Mouse (Mus musculus) embryonic facial prominence, embryonic 14.5 days (tissue): ENCODE measurements around the gene Ttc3. TPM values are rescaled to one million over a fixed set of nuclear protein-coding genes. Genes with fewer than 3 reads are reported as not detected.
"Not testable (repeated sequence)": the region's sequence is repeated elsewhere in the genome, so short reads cannot be mapped to it uniquely, and the experiment has no call there.

Source experiments
- ATAC-seq: fragments of 200-750 bp; cut with Nextera tagmentation; 2 replicates; pipeline ENCODE4 v1.8.0; 2017; ENCODE audit warnings: low read depth, moderate number of reproducible peaks, moderate TSS enrichment
- DNase-seq: peaks from one replicate; pipeline ENCODE4 v3.0.0-alpha.2; 2015; ENCODE audit warnings: low spot score
- H3K27ac ChIP-seq: fragments of 300-500 bp; sonication (generic); replicated peaks from 2 replicates; pipeline ENCODE4 v1.5.1; 2014; ENCODE audit warnings: low read depth, mild to moderate bottlenecking, low read length, moderate library complexity
- H3K27me3 ChIP-seq: fragments of 300-500 bp; sonication (generic); replicated peaks from 2 replicates; pipeline ENCODE4 v1.6.1; 2014; ENCODE audit warnings: low read length; ENCODE audit not compliant: control insufficient read depth, insufficient read depth
- H3K36me3 ChIP-seq: fragments of 300-500 bp; sonication (generic); 2 replicates; pipeline ENCODE4 v1.6.1; 2014; ENCODE audit warnings: low read length, mixed read lengths; ENCODE audit not compliant: control insufficient read depth, insufficient read depth
- H3K4me1 ChIP-seq: fragments of 300-500 bp; sonication (generic); 2 replicates; pipeline ENCODE4 v1.6.1; 2014; ENCODE audit warnings: antibody characterized with exemption, low read length; ENCODE audit not compliant: control insufficient read depth, insufficient read depth
- H3K4me2 ChIP-seq: fragments of 300-500 bp; sonication (generic); 2 replicates; pipeline ENCODE4 v1.6.1; 2014; ENCODE audit warnings: low read depth, mild to moderate bottlenecking, low read length, moderate library complexity, mixed read lengths
- H3K4me3 ChIP-seq: fragments of 300-500 bp; sonication (generic); 2 replicates; pipeline ENCODE4 v1.5.1; 2014; ENCODE audit warnings: low read depth, mild to moderate bottlenecking, low read length
- H3K9ac ChIP-seq: fragments of 300-500 bp; sonication (generic); 2 replicates; pipeline ENCODE4 v1.6.1; 2014; ENCODE audit warnings: low read depth, mild to moderate bottlenecking, low read length, moderate library complexity, mixed read lengths
- H3K9me3 ChIP-seq: fragments of 300-500 bp; sonication (generic); 2 replicates; pipeline ENCODE4 v1.6.1; 2016; ENCODE audit warnings: low read length; ENCODE audit not compliant: control insufficient read depth
- WGBS: fragments of 180-500 bp; shearing (Covaris S2); extraction: QIAGEN DNeasy Blood & Tissue Kit; methylation state at CpG from one replicate; pipeline ENCODE4 v1.1.7; 2014; 5-methylcytosine and 5-hydroxymethylcytosine counted together
- polyA plus RNA-seq: library from polyadenylated mRNA; unstranded; fragments of >200 nt; fragmentation: Nextera tagmentation; extraction: Ambion mirVana; gene quantifications from 2 replicates; pipeline ENCODE4 v1.2.1, GENCODE M21; 2014

The Ttc3 gene
- polyA plus RNA-seq, 1 experiment from 2014 or later, result 270 TPM

DNA sequence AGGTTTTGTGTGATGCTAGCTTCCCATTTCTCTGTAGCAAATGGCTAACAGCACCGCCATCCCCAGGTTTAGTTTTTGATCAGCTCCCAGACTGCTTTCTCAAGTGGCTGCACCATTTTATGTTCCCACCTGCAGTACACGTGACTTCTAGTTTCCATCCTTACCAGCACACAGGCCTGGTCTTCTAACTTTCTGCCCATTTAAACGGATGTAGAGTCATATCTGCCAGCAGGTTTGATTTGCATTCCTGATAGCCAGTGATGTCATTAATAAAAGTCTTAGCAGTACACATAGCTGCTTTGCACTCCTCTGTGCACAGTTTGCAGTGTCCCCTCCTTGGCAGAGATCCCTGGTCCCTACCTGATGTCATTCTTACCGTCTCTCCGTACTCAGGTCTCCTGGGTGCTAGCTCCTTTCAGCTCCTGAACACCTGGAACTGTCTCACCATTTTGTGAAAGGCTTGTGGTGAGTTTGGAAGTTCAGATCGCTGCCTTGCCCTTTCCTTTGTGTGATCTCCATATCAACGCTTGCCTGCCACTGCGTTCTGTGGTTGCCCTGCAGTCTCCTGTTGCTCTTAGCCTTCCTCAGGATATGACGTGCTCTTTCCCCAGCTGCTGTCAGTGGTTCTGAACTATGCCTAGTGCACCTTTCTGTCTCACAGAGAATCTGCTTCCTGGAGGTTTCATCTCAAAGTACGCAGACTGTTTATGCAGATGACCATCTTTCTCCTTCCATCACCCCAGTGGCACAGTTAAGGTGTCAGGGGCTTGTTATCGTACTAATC is 114.5 kb downstream of the Ttc3 start:
- H3K9ac ChIP-seq, result no peak overlapping the region
- WGBS, result 76% methylated on average over 11 of the region's 11 CpGs
- no peaks in the 10 kb centered on the region for H3K4me1 ChIP-seq
- H3K27me3 ChIP-seq, result no peaks in the 10 kb centered on the region
- ATAC-seq (no peak), DNase-seq (no peak)
- no peak overlapping the region for H3K4me3 ChIP-seq
- H3K4me2 ChIP-seq, result no peak overlapping the region
- no peak overlapping the region for H3K27ac ChIP-seq
- no peaks in the 10 kb centered on the region for H3K36me3 ChIP-seq
- H3K9me3 ChIP-seq, result no peaks in the 10 kb centered on the region

DNA sequence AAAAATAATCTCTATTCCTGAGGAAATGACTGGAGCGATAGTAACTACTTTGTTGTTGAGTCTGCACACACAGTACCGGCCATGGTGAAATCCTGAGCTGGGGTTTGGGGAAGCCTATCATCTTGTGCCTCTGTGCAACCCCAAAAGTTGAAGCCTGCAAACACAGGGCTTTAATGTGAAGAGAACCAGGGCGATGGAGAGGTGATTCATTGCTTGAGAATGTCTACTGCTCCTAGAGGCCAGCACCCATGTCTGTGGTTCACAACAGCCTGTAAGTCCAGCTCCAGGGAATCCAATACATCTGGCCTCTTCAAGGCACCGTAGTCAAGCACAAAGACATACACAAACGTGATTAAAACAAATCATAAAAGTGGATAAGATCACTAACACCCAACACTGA is 116.9 kb downstream of the Ttc3 start:
- H3K27ac ChIP-seq, result no peak overlapping the region
- ATAC-seq, result no peak
- H3K4me3 ChIP-seq, result no peak overlapping the region
- H3K4me1 ChIP-seq, result no peaks in the 10 kb centered on the region
- no peaks in the 10 kb centered on the region for H3K27me3 ChIP-seq
- no peaks in the 10 kb centered on the region for H3K9me3 ChIP-seq
- 79% methylated on average over 5 of the region's 5 CpGs for WGBS
- no peak for DNase-seq
- H3K36me3 ChIP-seq, result no peaks in the 10 kb centered on the region
- H3K4me2 ChIP-seq, result no peak overlapping the region
- H3K9ac ChIP-seq, result no peak overlapping the region

DNA sequence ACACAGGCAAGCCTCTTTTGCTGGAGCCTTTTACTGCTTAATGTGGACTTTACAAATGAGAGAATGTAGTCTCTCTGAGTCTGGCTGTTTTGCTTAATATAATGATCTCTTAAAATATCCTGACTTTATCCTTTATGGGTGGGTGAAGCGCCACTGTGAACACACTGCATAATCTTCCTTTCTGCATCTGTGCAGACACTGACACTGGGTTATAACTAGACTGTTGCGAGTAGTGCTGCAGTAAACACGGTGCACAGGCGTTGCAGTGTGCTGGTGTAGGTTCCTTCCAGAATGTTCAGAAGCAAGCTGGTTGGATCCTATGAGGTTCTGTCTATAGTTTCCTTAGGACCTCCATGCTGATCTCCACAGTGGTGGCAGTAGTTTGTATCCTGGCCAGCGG is 118.9 kb downstream of the Ttc3 start:
- no peak overlapping the region for H3K27ac ChIP-seq
- 87% methylated on average over 5 of the region's 5 CpGs for WGBS

DNA sequence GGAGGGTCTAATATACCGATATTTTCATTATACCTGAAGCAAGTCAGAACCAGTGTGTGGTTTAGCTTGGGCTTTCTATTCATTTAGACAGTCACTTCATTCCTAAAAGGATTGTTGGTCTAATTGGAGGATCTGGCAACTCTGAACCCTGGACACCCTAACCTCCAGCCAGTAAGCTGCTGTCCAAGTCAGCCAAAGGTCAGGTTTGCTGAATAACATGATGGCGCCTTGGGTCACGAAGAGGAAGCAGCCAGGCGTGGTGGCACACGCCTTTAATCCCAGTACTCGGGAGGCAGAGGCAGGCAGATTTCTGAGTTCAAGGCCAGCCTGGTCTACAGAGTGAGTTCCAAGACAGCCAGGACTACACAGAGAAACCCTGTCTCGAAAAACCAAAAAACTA is 126.8 kb downstream of the Ttc3 start:
- H3K9ac ChIP-seq, H3K4me2 ChIP-seq, ATAC-seq, H3K27ac ChIP-seq, DNase-seq, H3K4me3 ChIP-seq, H3K4me1 ChIP-seq, H3K9me3 ChIP-seq, H3K27me3 ChIP-seq: not testable (repeated sequence)
- WGBS, result 91% methylated on average over 7 of the region's 7 CpGs
- peaks cover 66% of the 10 kb centered on the region for H3K36me3 ChIP-seq

More for the DNA sequence above, 118.9 kb downstream of the Ttc3 start:
- no peak overlapping the region for H3K4me2 ChIP-seq
- H3K36me3 ChIP-seq, result no peaks in the 10 kb centered on the region
- ATAC-seq (no peak), DNase-seq (no peak)
- no peaks in the 10 kb centered on the region for H3K9me3 ChIP-seq
- no peaks in the 10 kb centered on the region for H3K4me1 ChIP-seq
- H3K9ac ChIP-seq, result no peak overlapping the region
- no peak overlapping the region for H3K4me3 ChIP-seq
- no peaks in the 10 kb centered on the region for H3K27me3 ChIP-seq

DNA sequence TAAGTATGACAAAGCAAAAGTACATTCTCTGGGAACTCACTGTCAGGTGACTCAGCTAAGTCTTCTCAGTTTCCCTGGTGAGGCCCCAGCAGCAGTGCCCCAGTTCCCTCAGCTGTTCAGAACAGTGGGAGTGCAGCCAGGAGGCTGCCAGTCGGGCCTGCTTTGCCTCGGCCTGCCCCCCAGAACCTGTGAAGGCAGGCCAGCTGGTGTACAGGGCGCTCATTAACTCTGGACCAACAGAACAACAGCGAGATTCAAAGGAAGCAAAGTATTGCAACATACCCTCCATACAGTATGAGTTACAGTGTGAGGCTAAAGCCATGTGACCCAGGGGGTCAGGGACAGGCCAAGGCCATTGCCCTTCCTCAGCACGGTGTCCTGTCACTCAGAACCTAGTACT is 127.5 kb downstream of the Ttc3 start:
- no peaks in the 10 kb centered on the region for H3K27me3 ChIP-seq
- no peaks in the 10 kb centered on the region for H3K4me1 ChIP-seq
- H3K4me2 ChIP-seq, result no peak overlapping the region
- peak; percentile 29 for DNase-seq
- no peak overlapping the region for H3K27ac ChIP-seq
- peak; percentile 77; the same call in 1 of the 2 replicates for ATAC-seq
- H3K4me3 ChIP-seq, result no peak overlapping the region
- H3K9me3 ChIP-seq, result no peaks in the 10 kb centered on the region
- peaks cover 73% of the 10 kb centered on the region for H3K36me3 ChIP-seq
- 79% methylated on average over 5 of the region's 5 CpGs for WGBS
- H3K9ac ChIP-seq, result no peak overlapping the region

DNA sequence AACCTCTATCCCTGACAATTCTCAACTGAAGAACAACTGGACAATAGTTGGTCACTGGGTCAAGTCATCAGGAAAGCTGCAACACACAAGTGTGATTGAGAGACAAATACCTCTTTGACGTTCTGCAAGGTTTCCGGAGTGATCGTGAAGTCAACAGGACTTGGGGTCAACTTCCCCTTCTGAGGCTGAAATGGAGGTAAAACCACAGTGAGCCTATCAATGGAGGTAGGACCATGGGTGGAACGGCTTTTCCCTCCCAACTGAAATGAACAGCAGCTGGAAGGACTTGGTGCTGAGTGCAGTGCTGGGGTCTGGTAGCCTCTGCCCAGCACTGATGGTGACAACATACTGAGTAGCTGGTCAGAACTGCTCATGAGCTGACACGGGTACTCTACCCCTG is 133.8 kb downstream of the Ttc3 start:
- no peak for ATAC-seq
- 97% methylated on average over 5 of the region's 5 CpGs for WGBS
- Histone ChIP-seq H3K27me3 (no peaks in the 10 kb centered on the region), H3K4me3 (no peak overlapping the region), H3K4me2 (no peak overlapping the region), H3K27ac (no peak overlapping the region), H3K36me3 (peaks cover 83% of the 10 kb centered on the region), H3K9ac (no peak overlapping the region), H3K4me1 (no peaks in the 10 kb centered on the region), H3K9me3 (no peaks in the 10 kb centered on the region)
- no peak for DNase-seq

DNA sequence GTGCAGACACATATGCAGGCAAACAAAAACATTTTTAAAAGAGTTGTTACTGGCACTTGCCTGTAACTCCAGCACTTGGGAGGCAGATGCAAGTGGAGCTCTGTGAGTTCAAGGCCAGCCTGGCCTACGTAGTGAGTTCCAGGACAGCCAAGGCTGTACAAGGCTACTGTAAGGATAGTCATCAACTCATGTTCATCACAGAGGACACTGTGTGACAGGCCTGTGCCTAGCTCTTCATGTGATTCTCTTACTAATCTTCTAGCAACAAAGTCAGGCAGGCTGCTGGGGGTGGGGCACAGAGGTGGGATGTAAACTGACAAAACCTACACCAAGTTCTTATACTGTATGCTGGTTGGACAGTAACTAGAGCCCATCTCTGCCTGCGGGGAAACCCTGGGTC is 136.7 kb downstream of the Ttc3 start:
- WGBS, result 90% methylated on average over 2 of the region's 2 CpGs
- H3K4me2 ChIP-seq, result no peak overlapping the region
- H3K9ac ChIP-seq, result no peak overlapping the region
- no peak overlapping the region for H3K4me3 ChIP-seq
- H3K27me3 ChIP-seq, result no peaks in the 10 kb centered on the region
- H3K9me3 ChIP-seq, result no peaks in the 10 kb centered on the region
- no peaks in the 10 kb centered on the region for H3K4me1 ChIP-seq
- ATAC-seq, result no peak
- no peak overlapping the region for H3K27ac ChIP-seq
- H3K36me3 ChIP-seq, result peaks cover 72% of the 10 kb centered on the region
- no peak for DNase-seq

DNA sequence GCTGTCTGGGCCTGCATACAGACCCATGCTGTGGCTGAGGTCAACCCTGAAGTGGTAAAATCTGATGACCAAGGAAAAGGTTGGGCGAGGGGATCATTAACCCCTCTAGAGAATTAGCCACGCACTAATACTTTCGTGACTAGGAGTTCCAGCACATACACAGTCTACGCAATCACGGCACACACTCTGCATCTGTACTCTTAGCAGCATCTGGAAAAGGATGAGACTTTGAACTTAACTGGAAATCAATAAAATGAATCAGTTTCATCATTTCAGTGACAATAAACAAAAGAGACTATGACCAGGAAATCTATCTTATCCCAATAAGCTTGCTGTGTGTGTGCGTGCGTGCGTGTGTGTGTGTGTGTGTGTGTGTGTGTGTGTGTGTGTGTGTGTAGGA is 138.4 kb downstream of the Ttc3 start:
- no peaks in the 10 kb centered on the region for H3K4me1 ChIP-seq
- H3K36me3 ChIP-seq, result peaks cover 55% of the 10 kb centered on the region
- no peak overlapping the region for H3K4me3 ChIP-seq
- 94% methylated on average over 8 of the region's 8 CpGs for WGBS
- no peak overlapping the region for H3K27ac ChIP-seq
- no peak overlapping the region for H3K9ac ChIP-seq
- no peak overlapping the region for H3K4me2 ChIP-seq
- no peaks in the 10 kb centered on the region for H3K27me3 ChIP-seq
- no peaks in the 10 kb centered on the region for H3K9me3 ChIP-seq
- DNase-seq, result no peak
- no peak for ATAC-seq

DNA sequence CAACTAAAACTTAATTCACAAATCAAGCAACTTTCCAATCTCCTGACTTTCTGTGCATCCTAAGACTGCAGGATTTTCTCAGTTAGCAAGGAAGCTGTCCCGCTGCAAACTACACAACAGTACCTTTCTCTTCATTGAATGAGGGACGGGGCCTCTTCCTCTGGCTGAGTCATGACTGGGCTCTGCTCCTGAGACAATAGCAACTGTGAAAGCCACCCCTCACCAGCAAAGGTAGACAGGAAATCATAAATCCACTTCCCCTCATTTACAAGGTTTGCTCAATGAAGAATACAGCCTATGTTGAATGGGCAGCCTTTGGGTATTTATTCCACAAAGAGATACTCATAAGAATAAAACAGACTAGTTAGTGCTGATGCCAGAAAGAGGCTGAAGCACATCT is 139.6 kb downstream of the Ttc3 start:
- Histone ChIP-seq H3K27ac (no peak overlapping the region), H3K27me3 (no peaks in the 10 kb centered on the region), H3K36me3 (peaks cover 43% of the 10 kb centered on the region), H3K4me2 (no peak overlapping the region), H3K4me1 (no peaks in the 10 kb centered on the region), H3K9me3 (no peaks in the 10 kb centered on the region), H3K9ac (no peak overlapping the region), H3K4me3 (no peak overlapping the region)
- no peak for DNase-seq
- WGBS, result 79% methylated on average over 2 of the region's 2 CpGs
- no peak for ATAC-seq
